Comparison of ENCODE assay signal across 24 mouse cellular contexts in genomic region chr11:113093895-113094445, GRCm38 (mm10).
DNase-seq lines count a peak whose midpoint lies in the region; ATAC-seq and TF ChIP-seq lines count a peak whose summit lies in the region.
"Had no signal": no experiment of that assay in that cellular context is flagged by ENCODE, and none has a peak within 500 bp of the region (broad histone marks: within the 10 kb centered on the region; RNA-seq: fewer than 3 reads in every experiment).

No protein-coding gene starts in this region.

- 75% methylated on average over 13 of the region's 13 CpGs for WGBS in intestine, embryonic 14.5 days
- 57% methylated on average over 13 of the region's 13 CpGs for WGBS in intestine, embryonic 16.5 days
- WGBS in small intestine, adult 2 months, result 35% methylated on average over 13 of the region's 13 CpGs
- 68% methylated on average over 13 of the region's 13 CpGs for WGBS in stomach, postnatal 0 days

- no peak for TF ChIP-seq CTCF in small intestine, adult 2 months (IDR thresholded peaks at IDR 0.05; ENCODE audit: extremely low read depth, insufficient read length, insufficient replicate concordance, low read depth, low read length)
- no peak for TF ChIP-seq CTCF in stomach, postnatal 0 days (IDR thresholded peaks at IDR 0.05; ENCODE audit: low read depth)

- TF ChIP-seq POLR2A in small intestine, adult 2 months (IDR thresholded peaks at IDR 0.05; ENCODE audit: low read depth, low read length), result no peak

- ATAC-seq in intestine, embryonic 14.5 days (replicated peaks; ENCODE audit: low FRiP score, low TSS enrichment, low read depth), result peak; percentile 82
- peak; percentile 91 for ATAC-seq in intestine, embryonic 16.5 days
- ATAC-seq in stomach, postnatal 0 days (ENCODE audit: low FRiP score, low TSS enrichment), result peak; percentile 82
- ATAC-seq: activated CD4-positive, CD25-positive, alpha-beta regulatory T cell, adult 4 months; CD4-positive, CD25-positive, alpha-beta regulatory T cell, adult 4 months; forebrain, embryonic 13.5 days; forebrain, embryonic 15.5 days; Patski had no signal

- H3K4me3 ChIP-seq in intestine, embryonic 14.5 days (ENCODE audit: low read depth, low read length), result no peak overlapping the region
- H3K4me3 ChIP-seq in intestine, embryonic 16.5 days (ENCODE audit: low read length), result no peak overlapping the region
- H3K4me3 ChIP-seq in small intestine, adult 2 months (ENCODE audit: low read depth, low read length), result no peak overlapping the region
- H3K4me3 ChIP-seq in stomach, postnatal 0 days (ENCODE audit: low read depth, low read length), result no peak overlapping the region
- H3K4me3 ChIP-seq: embryonic facial prominence, embryonic 10.5 days; embryonic facial prominence, embryonic 12.5 days; forebrain, embryonic 13.5 days; forebrain, embryonic 15.5 days had no signal

- no peaks in the 10 kb centered on the region for H3K27me3 ChIP-seq in intestine, embryonic 14.5 days (replicated peaks; ENCODE audit: control insufficient read depth, insufficient read depth, low read length)
- H3K27me3 ChIP-seq in intestine, embryonic 16.5 days (replicated peaks; ENCODE audit: control insufficient read depth, insufficient read depth, low read length), result no peaks in the 10 kb centered on the region
- no peaks in the 10 kb centered on the region for H3K27me3 ChIP-seq in small intestine, adult 2 months (ENCODE audit: control insufficient read depth, insufficient read depth, low read length)
- no peaks in the 10 kb centered on the region for H3K27me3 ChIP-seq in stomach, postnatal 0 days (ENCODE audit: control insufficient read depth, insufficient read depth, low read length)
- H3K27me3 ChIP-seq: CH12.LX; embryonic facial prominence, embryonic 12.5 days; forebrain, embryonic 13.5 days; forebrain, embryonic 15.5 days; Patski had no signal

- DNase-seq in intestine, embryonic 14.5 days (ENCODE audit: low spot score), result no peak
- DNase-seq in stomach, postnatal 0 days (ENCODE audit: low spot score), result peak; percentile 47
- no peak for DNase-seq in cerebellum, adult 11 months
- DNase-seq in frontal cortex, adult 2 months (ENCODE audit: extremely low spot score in 1 of 2, low spot score in 1 of 2), result no peak
- DNase-seq in right cerebral cortex, adult 18-20 months, result no peak
- DNase-seq: adrenal gland, adult 8-10 months; adrenal gland, postnatal 14 days; B cell, adult 2 months; cerebellum, adult 11-12 months; cerebellum, adult 2 months; cerebellum, adult 9-10 months; cerebellum, postnatal 10 days; cerebellum, postnatal 25 days had no signal

- no peaks in the 10 kb centered on the region for H3K36me3 ChIP-seq in intestine, embryonic 14.5 days (ENCODE audit: control insufficient read depth, insufficient read depth, low read length)
- no peaks in the 10 kb centered on the region for H3K36me3 ChIP-seq in intestine, embryonic 16.5 days (ENCODE audit: control insufficient read depth, insufficient read depth, low read length)
- H3K36me3 ChIP-seq in small intestine, adult 2 months (ENCODE audit: control insufficient read depth, insufficient read depth, low read length), result no peaks in the 10 kb centered on the region
- no peaks in the 10 kb centered on the region for H3K36me3 ChIP-seq in stomach, postnatal 0 days (ENCODE audit: control insufficient read depth, insufficient read depth, low read length)
- H3K36me3 ChIP-seq: embryonic facial prominence, embryonic 10.5 days; embryonic facial prominence, embryonic 12.5 days; forebrain, embryonic 15.5 days; G1E had no signal

- no peaks in the 10 kb centered on the region for H3K9me3 ChIP-seq in intestine, embryonic 14.5 days (ENCODE audit: control insufficient read depth, low read length)
- H3K9me3 ChIP-seq in intestine, embryonic 16.5 days (ENCODE audit: control insufficient read depth, low read length), result no peaks in the 10 kb centered on the region
- H3K9me3 ChIP-seq in stomach, postnatal 0 days (ENCODE audit: control insufficient read depth, low read length), result no peaks in the 10 kb centered on the region
- H3K9me3 ChIP-seq: embryonic facial prominence, embryonic 10.5 days; embryonic facial prominence, embryonic 12.5 days; forebrain, embryonic 13.5 days; forebrain, embryonic 15.5 days had no signal

- peak overlapping the region; percentile 24 for H3K4me2 ChIP-seq in intestine, embryonic 14.5 days (ENCODE audit: low read length)
- H3K4me2 ChIP-seq in intestine, embryonic 16.5 days (ENCODE audit: low read depth, low read length), result 0 out of 2 replicates have a peak overlapping the region, but pooled peaks have one; percentile 15
- no peak overlapping the region for H3K4me2 ChIP-seq in stomach, postnatal 0 days (replicated peaks; ENCODE audit: low read depth)
- H3K4me2 ChIP-seq: embryonic facial prominence, embryonic 12.5 days; forebrain, embryonic 13.5 days; forebrain, embryonic 15.5 days had no signal

- H3K27ac ChIP-seq in intestine, embryonic 14.5 days (ENCODE audit: low read depth), result no peak overlapping the region; the same call in 1 of the 2 replicates
- peak overlapping the region; percentile 66 for H3K27ac ChIP-seq in intestine, embryonic 16.5 days (ENCODE audit: low read length)
- peak overlapping the region; percentile 54 for H3K27ac ChIP-seq in small intestine, adult 2 months (ENCODE audit: insufficient read depth, low read depth, low read length)
- no peak overlapping the region for H3K27ac ChIP-seq in stomach, postnatal 0 days (replicated peaks)
- H3K27ac ChIP-seq: embryonic facial prominence, embryonic 10.5 days; embryonic facial prominence, embryonic 12.5 days; forebrain, embryonic 13.5 days; forebrain, embryonic 15.5 days had no signal

- no peak for TF ChIP-seq EP300 in stomach, postnatal 0 days (optimal IDR thresholded peaks at IDR 0.05)

- H3K4me1 ChIP-seq in intestine, embryonic 14.5 days (replicated peaks; ENCODE audit: control insufficient read depth, insufficient read depth, low read length), result no peaks in the 10 kb centered on the region; the same call in 1 of the 2 replicates
- peaks cover 27% of the 10 kb centered on the region for H3K4me1 ChIP-seq in intestine, embryonic 16.5 days (ENCODE audit: control insufficient read depth, insufficient read depth, low read length)
- H3K4me1 ChIP-seq in small intestine, adult 2 months (ENCODE audit: control insufficient read depth, insufficient read depth, insufficient read length, low read length), result peaks cover 17% of the 10 kb centered on the region; the same call in 1 of the 2 replicates
- H3K4me1 ChIP-seq in stomach, postnatal 0 days (replicated peaks; ENCODE audit: control insufficient read depth, insufficient read depth), result no peaks in the 10 kb centered on the region

- H3K9ac ChIP-seq in intestine, embryonic 14.5 days (ENCODE audit: low read length), result no peak overlapping the region
- no peak overlapping the region for H3K9ac ChIP-seq in intestine, embryonic 16.5 days (ENCODE audit: low read depth, low read length)
- H3K9ac ChIP-seq in stomach, postnatal 0 days (ENCODE audit: low read length), result no peak overlapping the region
- H3K9ac ChIP-seq: embryonic facial prominence, embryonic 12.5 days; forebrain, embryonic 13.5 days; forebrain, embryonic 15.5 days had no signal

Comparison
In these comparisons a context has a peak if more than half of its experiments do, and no peak if none do; other contexts are left out.
1. H3K27ac ChIP-seq: peak in intestine, embryonic 16.5 days (single experiment) and small intestine, adult 2 months (single experiment); none in intestine, embryonic 14.5 days (single experiment) and stomach, postnatal 0 days (single experiment).
2. Peak in every context shown above with its lines, with median percentiles within 50 percentile points of each other: ATAC-seq.